Mouse (Mus musculus) hindbrain, embryonic 16.5 days (tissue): Measurements from ENCODE around the gene Dap. TPM values are rescaled to one million over a fixed set of nuclear protein-coding genes. Genes with fewer than 3 reads are reported as not detected.

ENCODE experiments used
- ATAC-seq: fragments of 200-750 bp; cut with Nextera tagmentation; 2 replicates; pipeline ENCODE4 v1.8.0; 2017; ENCODE audit warnings: moderate TSS enrichment, moderate library complexity
- H3K27ac ChIP-seq: fragments of 300-500 bp; sonication (generic); 2 replicates; pipeline ENCODE4 v1.5.1; 2014; ENCODE audit warnings: low read depth, mild to moderate bottlenecking, control low read depth, low read length, moderate library complexity
- H3K27me3 ChIP-seq: fragments of 300-500 bp; sonication (generic); replicated peaks from 2 replicates; pipeline ENCODE4 v1.6.1; 2014; ENCODE audit warnings: low read length; ENCODE audit not compliant: control insufficient read depth, insufficient read depth
- H3K36me3 ChIP-seq: fragments of 300-500 bp; sonication (generic); 2 replicates; pipeline ENCODE4 v1.6.1; 2014; ENCODE audit warnings: mild to moderate bottlenecking, low read length, moderate library complexity, mixed read lengths; ENCODE audit not compliant: control insufficient read depth, insufficient read depth
- H3K4me1 ChIP-seq: fragments of 300-500 bp; sonication (generic); 2 replicates; pipeline ENCODE4 v1.6.1; 2014; ENCODE audit warnings: low read depth, low read length; ENCODE audit not compliant: control insufficient read depth, insufficient read depth
- H3K4me2 ChIP-seq: fragments of 300-500 bp; sonication (generic); 2 replicates; pipeline ENCODE4 v1.6.1; 2014; ENCODE audit warnings: mild to moderate bottlenecking, low read length, control low read depth, moderate library complexity
- H3K4me3 ChIP-seq: fragments of 300-500 bp; sonication (generic); 2 replicates; pipeline ENCODE4 v1.5.1; 2014; ENCODE audit warnings: mild to moderate bottlenecking, low read length, control low read depth, moderate library complexity
- H3K9ac ChIP-seq: fragments of 300-500 bp; sonication (generic); 2 replicates; pipeline ENCODE4 v1.6.1; 2014; ENCODE audit warnings: low read depth, mild to moderate bottlenecking, control low read depth, low read length, moderate library complexity
- H3K9me3 ChIP-seq: fragments of 300-500 bp; sonication (generic); 2 replicates; pipeline ENCODE4 v1.6.1; 2014; ENCODE audit warnings: mild to moderate bottlenecking, low read length, moderate library complexity; ENCODE audit not compliant: control insufficient read depth
- WGBS: fragments of 180-500 bp; shearing (Covaris S2); extraction: QIAGEN DNeasy Blood & Tissue Kit; methylation state at CpG from one replicate; pipeline ENCODE4 v1.1.7; 2014; 5-methylcytosine and 5-hydroxymethylcytosine counted together
- polyA plus RNA-seq: library from polyadenylated mRNA; unstranded; fragments of >200 nt; fragmentation: Nextera tagmentation; extraction: Ambion mirVana; gene quantifications from 2 replicates; pipeline ENCODE4 v1.2.1, GENCODE M21; 2015

Dap gene
- polyA plus RNA-seq, 1 experiment from 2014 or later = 20.9 TPM

DNA sequence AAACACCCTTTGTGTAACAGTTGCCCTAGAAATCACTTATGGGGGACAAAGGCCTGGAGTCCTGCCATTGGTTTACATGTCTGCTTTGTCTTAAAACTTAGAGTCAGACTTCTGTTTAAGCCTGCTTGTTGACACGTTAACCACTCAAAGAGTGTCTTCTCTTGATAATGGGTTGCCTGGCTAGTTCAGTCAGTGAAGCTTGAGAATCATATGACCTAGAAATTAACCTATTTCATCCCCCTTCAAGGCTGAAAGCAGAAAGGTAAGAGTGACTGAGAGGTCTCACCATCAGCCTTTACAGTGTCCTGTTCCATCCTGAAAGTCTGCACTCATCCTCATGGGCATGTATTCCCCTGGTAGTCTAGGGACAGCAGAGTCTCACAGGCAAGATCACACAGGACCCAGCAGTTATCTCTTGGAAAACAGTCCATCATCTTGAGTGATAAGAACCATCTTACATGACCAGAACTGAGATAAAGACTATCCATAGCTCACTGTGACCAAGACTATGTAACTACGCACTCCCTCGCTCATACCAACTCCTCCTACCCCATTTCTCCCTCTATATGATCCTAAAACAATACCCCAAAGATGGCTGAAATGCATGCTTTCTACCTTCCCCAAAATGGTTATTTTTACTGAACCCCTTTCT is 10.4 kb upstream of the Dap start:
- H3K4me1 ChIP-seq = no peaks in the 10 kb centered on the region
- no peak overlapping the region for H3K4me3 ChIP-seq
- H3K9ac ChIP-seq = no peak overlapping the region
- no peak overlapping the region for H3K27ac ChIP-seq
- no peak overlapping the region for H3K4me2 ChIP-seq
- ATAC-seq = no peak
- H3K9me3 ChIP-seq = no peaks in the 10 kb centered on the region
- no peaks in the 10 kb centered on the region for H3K27me3 ChIP-seq
- 88% methylated on average over 3 of the region's 3 CpGs for WGBS
- no peaks in the 10 kb centered on the region for H3K36me3 ChIP-seq

DNA sequence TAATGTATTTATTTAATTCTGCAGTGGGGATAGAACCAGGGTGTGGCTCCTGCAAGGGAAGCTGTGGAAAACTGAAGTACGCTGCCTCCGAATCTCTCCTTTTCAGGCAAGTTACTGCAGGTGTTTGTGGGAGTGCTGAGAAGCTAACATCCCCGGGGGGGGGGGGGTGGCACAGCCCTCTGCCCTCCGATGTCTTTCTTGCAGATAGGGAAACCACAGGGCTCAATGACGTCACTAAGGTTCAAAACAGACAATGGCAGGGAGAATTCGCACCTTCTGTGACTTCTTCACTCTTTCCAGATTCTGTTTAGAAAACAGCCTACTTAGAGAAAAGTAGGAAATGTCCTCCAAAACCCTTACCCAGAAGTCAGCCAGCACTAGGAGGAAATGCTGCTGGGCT is 1.9 kb upstream of the Dap start:
- H3K27me3 ChIP-seq = no peaks in the 10 kb centered on the region; the same call in 1 of the 2 replicates
- H3K4me3 ChIP-seq = no peak overlapping the region
- H3K27ac ChIP-seq = no peak overlapping the region
- H3K4me1 ChIP-seq = peaks cover 11% of the 10 kb centered on the region
- ATAC-seq = no peak
- no peak overlapping the region for H3K9ac ChIP-seq
- no peaks in the 10 kb centered on the region for H3K36me3 ChIP-seq
- no peaks in the 10 kb centered on the region for H3K9me3 ChIP-seq
- WGBS = 79% methylated on average over 6 of the region's 6 CpGs
- no peak overlapping the region for H3K4me2 ChIP-seq

DNA sequence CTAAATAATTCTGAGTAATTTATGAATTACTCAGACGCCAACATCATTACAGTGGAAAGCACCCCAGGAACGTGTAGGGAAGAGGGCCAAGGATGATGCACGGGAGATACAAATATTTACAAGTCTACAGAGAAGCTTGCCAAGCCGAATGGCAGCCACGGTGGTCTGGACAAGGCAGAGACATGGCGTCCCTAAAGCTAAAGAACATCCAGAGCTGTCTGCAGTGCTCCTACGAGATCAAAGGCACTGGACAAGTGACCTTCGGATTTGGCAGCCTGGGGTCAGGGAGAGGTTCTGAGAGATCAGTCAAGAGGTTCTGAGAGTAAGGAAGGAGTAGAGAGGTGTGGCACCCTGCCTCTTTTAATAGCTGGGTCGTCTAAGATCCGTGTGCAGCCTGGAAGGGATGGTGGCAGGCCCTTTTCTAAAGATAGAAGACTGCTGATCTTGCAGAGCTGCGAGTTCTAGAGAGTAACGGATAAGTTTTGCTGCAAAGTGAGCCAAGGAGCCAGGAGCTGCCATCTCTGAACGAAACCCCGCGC is 449 bp upstream of the Dap start:
- Histone ChIP-seq H3K9me3 (no peaks in the 10 kb centered on the region), H3K4me3 (peak overlapping the region; percentile 85), H3K36me3 (no peaks in the 10 kb centered on the region), H3K9ac (peak overlapping the region; percentile 94), H3K27me3 (no peaks in the 10 kb centered on the region; the same call in 1 of the 2 replicates), H3K27ac (peak overlapping the region; percentile 85), H3K4me2 (peak overlapping the region; percentile 89), H3K4me1 (peaks cover 11% of the 10 kb centered on the region)
- WGBS = 46% methylated on average over 15 of the region's 15 CpGs
- no peak; the same call in 1 of the 2 replicates for ATAC-seq

DNA sequence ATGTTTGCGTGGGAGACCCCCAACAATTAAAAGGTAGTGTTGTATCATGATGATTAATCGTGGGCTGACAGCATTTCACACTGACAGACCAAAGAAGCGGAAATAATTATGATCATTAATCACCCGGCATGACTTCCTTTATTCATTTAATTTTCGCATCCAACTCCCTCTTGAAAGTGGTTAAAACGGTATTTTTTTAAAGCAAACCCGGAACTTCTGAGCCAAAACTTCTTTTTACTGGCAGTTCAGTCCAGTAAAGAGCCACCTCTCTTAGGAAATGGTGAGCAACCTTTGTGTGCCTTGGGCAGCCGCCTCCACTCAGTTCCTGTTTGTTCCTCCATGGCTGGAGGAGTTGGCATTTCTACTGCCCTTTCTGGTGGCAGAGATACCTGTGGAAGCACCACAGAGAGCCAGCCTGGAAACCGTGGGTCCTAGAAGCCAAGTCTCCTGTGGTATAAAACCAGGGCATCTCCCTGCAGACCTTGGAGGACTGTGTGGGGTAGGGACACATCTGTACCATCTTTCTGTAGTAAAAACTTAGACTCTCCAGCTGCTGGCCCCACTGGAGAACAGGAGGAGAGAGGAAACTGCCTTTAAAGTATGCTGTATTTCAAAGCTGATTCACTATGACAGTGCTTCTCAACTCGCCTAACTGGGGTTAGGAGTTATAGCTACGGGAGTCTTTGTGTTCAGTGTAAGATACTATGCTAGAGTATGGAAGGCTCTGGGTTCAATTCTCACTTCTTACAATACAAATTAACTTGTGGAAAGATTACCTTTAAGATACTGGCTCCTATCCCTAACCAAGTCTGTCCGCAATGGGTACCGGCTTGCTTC is 910 bp downstream of the Dap start:
- no peaks in the 10 kb centered on the region for H3K9me3 ChIP-seq
- peak overlapping the region; percentile 85 for H3K4me3 ChIP-seq
- H3K27me3 ChIP-seq = no peaks in the 10 kb centered on the region
- peaks cover 11% of the 10 kb centered on the region for H3K4me1 ChIP-seq
- peak overlapping the region; percentile 85 for H3K27ac ChIP-seq
- no peaks in the 10 kb centered on the region for H3K36me3 ChIP-seq
- 37% methylated on average over 13 of the region's 13 CpGs for WGBS
- peak overlapping the region; percentile 94 for H3K9ac ChIP-seq
- peak overlapping the region; percentile 89 for H3K4me2 ChIP-seq
- no peak for ATAC-seq

DNA sequence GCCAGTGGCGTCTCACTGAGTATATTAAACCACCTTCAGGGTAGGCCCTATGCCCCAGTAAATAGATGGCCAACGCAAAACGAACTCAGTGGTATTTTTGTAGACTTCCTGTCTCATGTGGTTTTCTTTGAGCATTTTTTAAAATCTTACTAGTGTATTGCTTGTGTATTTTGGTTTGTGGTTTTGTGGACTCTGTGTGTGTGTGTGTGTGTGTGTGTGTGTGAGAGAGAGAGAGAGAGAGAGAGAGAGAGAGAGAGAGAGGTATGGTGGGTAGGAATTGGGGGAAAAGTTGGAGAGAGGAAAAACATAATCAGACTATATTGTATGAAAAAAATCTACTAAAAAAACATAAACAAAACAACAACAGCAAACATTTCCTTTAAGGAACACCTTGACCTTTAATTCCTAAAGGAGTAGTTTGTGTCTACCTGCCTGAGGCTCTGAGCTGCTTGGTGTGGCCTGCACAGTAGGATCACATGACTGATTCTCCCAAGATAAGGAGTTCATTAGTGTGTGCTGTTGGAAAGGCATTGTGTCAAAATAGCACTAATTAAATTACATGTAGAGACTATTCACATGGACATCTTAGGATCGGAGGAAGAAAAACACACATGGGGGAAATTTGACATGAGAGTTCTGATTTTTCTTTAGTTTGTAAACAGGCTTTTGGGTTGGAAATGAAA is 1.7 kb downstream of the Dap start:
- peak overlapping the region; percentile 85 for H3K4me3 ChIP-seq
- ATAC-seq = no peak

DNA sequence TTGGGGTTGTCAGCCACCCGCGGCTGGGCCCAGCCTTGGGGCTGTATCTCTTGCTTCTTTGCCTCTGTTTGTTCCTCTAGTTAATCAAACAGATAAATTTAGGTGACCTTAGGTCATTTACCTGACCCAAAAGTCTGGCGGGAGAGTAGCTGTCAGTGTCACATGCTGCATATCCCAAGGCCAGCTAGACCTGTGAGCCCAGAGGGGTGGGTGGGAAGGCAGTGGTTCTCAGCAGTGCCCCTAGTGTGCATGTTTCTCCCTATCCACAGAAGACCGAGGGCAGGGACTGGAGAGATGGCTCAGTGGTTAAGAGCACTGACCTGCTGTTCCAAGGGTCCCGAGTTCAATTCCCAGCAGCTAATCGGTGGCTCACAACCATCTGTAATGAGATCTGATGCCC is 2.4 kb downstream of the Dap start:
- no peak for ATAC-seq
- 84% methylated on average over 6 of the region's 6 CpGs for WGBS
- Histone ChIP-seq H3K4me2 (no peak overlapping the region), H3K36me3 (no peaks in the 10 kb centered on the region), H3K27ac (no peak overlapping the region), H3K4me1 (peaks cover 11% of the 10 kb centered on the region), H3K4me3 (no peak overlapping the region), H3K27me3 (no peaks in the 10 kb centered on the region), H3K9ac (no peak overlapping the region), H3K9me3 (no peaks in the 10 kb centered on the region)

More for the DNA sequence above, 1.7 kb downstream of the Dap start:
- WGBS = 73% methylated on average over 4 of the region's 4 CpGs
- Histone ChIP-seq H3K36me3 (no peaks in the 10 kb centered on the region), H3K27me3 (no peaks in the 10 kb centered on the region), H3K9me3 (no peaks in the 10 kb centered on the region), H3K27ac (no peak overlapping the region), H3K9ac (no peak overlapping the region), H3K4me1 (peaks cover 11% of the 10 kb centered on the region), H3K4me2 (peak overlapping the region; percentile 89)

DNA sequence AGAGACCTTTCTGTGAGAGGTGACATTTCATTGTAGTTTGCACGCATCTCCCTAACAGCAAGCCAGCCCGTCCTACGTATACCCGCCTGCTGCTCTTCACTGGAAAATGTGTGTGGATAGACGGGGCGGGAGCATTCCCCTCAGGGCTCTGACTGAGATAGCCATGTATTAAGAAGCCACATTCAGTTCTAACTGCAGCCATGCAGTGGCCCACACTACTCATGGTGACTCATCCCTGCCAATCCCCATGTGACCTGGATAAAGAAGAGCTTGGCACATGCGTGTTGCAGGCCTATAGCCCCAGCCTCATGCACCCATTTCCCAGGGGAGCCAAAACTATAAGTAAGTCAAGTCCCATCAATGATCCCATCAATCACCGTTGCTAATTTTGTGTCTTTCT is 3.7 kb downstream of the Dap start:
- Histone ChIP-seq H3K9me3 (no peaks in the 10 kb centered on the region), H3K9ac (no peak overlapping the region), H3K4me3 (no peak overlapping the region), H3K36me3 (no peaks in the 10 kb centered on the region), H3K27ac (no peak overlapping the region), H3K4me2 (no peak overlapping the region), H3K4me1 (peaks cover 11% of the 10 kb centered on the region), H3K27me3 (no peaks in the 10 kb centered on the region)
- 91% methylated on average over 8 of the region's 8 CpGs for WGBS
- no peak for ATAC-seq

DNA sequence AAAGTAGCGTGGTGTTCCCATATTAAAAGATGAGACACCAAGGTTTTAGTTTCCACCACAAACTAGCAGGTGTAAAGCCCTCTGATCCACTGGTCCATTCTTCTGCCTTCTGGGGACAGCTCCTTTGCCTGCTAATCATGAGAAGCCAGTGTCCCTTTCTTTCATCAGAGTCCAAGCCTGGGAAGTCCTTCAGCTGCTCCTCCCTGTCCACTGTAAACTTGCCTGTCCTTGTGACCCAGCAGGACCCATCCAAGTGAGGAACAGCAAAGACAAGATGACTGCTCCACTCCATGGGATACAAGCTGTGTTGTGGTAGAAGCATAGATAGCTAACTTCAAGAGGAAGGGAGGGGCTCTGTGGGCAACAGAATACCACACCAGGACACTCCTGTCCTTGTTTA is 8.9 kb downstream of the Dap start:
- Histone ChIP-seq H3K4me1 (no peaks in the 10 kb centered on the region), H3K27ac (no peak overlapping the region), H3K4me2 (no peak overlapping the region), H3K4me3 (no peak overlapping the region), H3K9me3 (no peaks in the 10 kb centered on the region), H3K36me3 (no peaks in the 10 kb centered on the region), H3K27me3 (no peaks in the 10 kb centered on the region), H3K9ac (no peak overlapping the region)
- WGBS = 96% methylated on average over 1 of the region's 1 CpGs
- no peak for ATAC-seq
